Mouse (Mus musculus): Measurements from ENCODE around the gene Ccdc88c. TPM values are rescaled to one million over a fixed set of nuclear protein-coding genes. Genes with fewer than 3 reads are reported as not detected.
"Not testable (repeated sequence)": the region's sequence is repeated elsewhere in the genome, so short reads cannot be mapped to it uniquely, and the experiment has no call there.

Ccdc88c gene
- total RNA-seq, 2 experiments from 2014 or later = 28.4 to 34.7 TPM

DNA sequence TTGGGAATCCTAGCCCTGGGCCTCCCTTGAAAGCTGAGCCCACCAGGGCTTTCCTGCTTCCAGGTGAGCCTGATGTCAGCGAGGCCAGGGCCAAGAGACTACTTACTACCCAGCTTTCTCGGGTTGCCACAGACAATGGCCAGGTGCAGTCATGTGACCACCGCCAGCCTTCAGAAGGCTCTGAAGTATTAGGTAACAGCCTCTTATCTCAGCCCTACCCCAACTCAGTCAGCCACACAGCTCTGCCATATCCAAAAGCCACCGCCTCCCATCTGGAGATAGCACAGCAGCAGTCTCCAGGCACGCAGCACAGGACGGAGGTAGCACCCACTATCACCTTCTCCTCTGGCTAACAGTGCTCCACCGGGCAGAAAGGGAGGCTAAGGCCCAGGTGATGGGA is 3.5 kb downstream of the Ccdc88c start:
- intact Hi-C loops (cut with DNase I) = no loop called here
- Histone ChIP-seq H3K4me3 (peak overlapping the region; percentile 82), H3K27ac (peak overlapping the region; percentile 94)
- TF ChIP-seq CTCF (IDR thresholded peaks at IDR 0.05) = no peak
- DNase-seq = no peak

DNA sequence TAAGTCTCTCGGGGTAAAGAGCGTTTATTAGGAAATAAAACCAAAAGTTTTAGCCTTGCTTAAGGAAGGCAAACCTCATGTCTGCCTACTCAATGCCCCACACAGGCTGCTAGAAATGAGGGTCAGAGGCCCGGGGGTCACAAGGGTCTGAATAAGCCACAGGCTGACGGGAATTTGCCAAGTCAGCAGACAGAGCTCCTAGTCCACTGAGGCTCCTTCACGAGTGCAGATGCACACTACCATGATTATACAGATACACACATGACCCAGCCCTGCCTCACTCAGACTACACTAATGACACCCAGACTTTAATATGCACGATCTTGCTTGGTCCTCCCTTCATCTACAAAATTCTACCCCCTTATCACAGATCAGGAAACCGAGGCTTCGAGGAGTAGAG is 4.0 kb downstream of the Ccdc88c start:
- no peak for DNase-seq
- Histone ChIP-seq H3K4me3 (peak overlapping the region; percentile 82), H3K27ac (no peak overlapping the region; the same call in 1 of the 2 replicates)
- intact Hi-C loops (cut with DNase I) = no loop called here
- TF ChIP-seq CTCF (IDR thresholded peaks at IDR 0.05) = no peak

DNA sequence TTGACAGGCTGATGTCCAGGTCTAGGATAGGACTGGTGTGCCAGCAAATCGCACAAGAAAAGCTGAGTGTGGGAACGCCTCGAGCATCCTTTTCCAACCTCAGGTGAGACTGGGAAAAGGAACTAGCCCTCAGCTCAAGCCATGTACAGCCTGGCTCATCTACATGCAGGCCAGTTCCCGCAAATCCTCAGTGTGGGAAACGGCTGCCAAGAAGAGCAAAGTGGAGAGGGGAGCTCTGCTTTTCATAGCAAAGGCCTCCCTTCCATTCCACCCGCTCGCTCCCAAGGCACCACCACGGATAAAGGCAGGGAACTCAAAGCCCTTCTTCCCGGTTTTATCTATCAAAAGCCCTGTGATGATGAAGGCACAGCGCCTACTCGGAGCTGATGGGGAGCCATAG is 5.7 kb downstream of the Ccdc88c start:
- no peak overlapping the region for H3K27ac ChIP-seq
- H3K4me3 ChIP-seq = no peak overlapping the region
- intact Hi-C loops (cut with DNase I) = no loop called here
- TF ChIP-seq CTCF (IDR thresholded peaks at IDR 0.05) = no peak
- DNase-seq = no peak

DNA sequence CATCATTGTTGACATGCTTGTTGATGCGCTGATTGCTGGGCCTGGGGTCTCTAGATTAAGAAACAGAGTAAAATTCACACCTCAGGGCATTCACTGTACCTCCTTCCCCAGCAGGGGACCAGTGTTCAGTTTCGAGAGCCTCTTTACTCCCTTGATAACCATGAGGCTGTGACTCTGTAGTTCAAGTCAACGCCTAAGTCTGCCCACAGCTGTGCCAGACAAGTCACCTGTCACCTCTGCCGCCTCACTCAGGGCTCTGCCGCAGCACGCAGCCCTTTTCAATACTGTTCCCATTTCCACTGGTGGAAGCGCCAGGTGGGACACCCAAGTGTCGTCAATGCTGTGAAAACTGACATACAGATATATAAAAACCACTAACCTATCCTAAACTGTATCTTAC is 6.5 kb downstream of the Ccdc88c start:
- Histone ChIP-seq H3K4me3 (no peak overlapping the region), H3K27ac (no peak overlapping the region)
- intact Hi-C loops (cut with DNase I) = no loop called here
- no peak for TF ChIP-seq CTCF (IDR thresholded peaks at IDR 0.05)
- no peak for DNase-seq

DNA sequence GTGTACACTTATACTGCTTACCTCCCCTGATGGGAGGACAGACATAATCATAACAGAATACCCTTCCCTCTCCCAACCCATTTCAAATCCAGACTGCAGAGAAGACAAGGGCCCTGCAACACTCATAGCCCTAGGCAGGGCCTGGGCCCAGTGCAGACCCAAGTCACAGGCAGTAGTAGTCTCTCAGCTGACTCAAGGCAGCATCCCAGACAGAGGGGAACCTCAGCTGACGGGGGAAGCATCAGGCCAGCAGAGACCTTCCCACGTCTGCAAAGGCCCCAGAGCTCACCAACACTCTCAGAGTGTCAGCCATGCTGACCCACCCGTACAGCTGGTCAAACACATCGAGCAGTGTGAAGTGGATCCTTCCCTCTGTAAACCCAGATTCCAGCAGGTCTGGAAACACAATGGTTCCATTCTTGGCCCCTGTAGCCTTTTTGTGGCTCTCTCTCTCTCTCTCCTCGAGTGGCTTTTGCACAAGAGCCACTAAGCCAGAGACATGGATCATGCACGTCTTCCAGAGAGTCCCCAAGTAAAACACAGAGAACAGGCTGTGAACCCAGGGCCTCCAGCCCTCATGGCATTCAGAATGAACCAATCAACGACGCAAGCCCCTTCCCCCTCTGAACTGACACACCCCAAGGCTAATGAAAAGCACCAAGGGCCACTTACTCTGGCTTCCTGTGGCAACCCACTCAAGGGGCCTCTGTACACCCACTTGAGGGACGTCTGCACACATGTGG is 7.2 kb downstream of the Ccdc88c start:
- no peak for DNase-seq
- Histone ChIP-seq H3K4me3 (no peak overlapping the region), H3K27ac (no peak overlapping the region)
- TF ChIP-seq CTCF (IDR thresholded peaks at IDR 0.05) = no peak
- intact Hi-C loops (cut with DNase I) = no loop called here

DNA sequence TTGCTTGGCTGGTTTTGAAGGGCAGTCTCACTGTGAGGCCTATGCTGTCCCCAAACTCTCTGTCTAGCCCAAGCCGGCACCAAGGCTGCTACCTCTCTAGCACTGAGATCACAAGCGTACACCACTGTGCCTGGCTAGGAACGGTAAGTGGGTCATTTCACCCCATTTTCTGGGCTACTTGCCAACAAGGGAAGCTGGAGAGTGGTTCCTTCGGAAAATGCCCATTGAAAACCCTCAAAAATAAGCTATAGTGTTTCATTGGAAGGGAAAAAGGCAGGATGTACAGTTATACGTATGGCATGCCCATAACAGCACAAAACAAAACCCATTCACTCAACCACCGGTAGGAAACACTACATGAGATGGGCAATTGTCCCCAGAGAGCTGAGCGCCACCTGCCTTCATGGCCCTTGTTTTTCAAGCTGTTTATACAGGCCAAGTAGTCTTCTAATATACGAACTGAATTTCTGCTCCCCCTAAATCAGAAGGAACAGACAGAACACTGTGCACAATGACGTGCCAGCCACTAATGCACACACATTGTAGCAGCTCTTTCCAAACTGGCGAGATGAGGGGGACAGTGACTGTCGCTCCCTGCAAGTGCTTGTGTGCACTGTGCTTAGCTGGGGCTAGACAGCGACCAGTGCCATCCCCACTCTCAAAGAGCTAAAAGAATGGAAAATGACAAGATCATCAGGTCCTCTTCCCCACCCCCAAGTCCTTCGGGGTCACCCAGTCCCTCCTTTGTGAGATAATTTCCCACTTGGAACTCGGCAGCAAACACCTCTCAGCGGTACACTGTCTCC is 8.4 kb downstream of the Ccdc88c start:
- intact Hi-C loops (cut with DNase I) = no loop called here
- DNase-seq = no peak
- H3K4me3 ChIP-seq = no peak overlapping the region
- H3K27ac ChIP-seq = peak overlapping the region; percentile 78
- no peak for TF ChIP-seq CTCF (IDR thresholded peaks at IDR 0.05)

DNA sequence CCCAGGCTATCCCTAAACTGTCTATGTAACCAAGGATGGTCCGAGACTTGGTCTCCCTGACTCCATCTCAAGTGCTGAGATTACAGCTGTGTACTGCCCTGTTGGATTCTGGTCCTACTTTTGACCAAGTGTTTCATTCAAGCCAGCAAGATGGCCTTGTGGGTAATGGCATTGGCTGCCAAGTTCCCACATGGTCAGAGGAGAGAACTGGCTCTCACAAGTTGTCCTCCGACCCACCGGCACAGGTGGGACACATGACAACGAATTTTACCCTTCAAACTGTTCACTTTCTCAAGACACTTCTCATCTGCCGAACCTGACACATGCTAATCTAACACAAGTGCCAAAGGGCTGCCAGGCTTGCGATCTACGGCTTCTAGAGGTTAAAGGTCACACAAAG is 9.4 kb downstream of the Ccdc88c start:
- H3K27ac ChIP-seq = peak overlapping the region; percentile 78
- peak; percentile 10 for DNase-seq
- no peak for TF ChIP-seq CTCF (IDR thresholded peaks at IDR 0.05)
- intact Hi-C loops (cut with DNase I) = no loop called here
- no peak overlapping the region for H3K4me3 ChIP-seq

DNA sequence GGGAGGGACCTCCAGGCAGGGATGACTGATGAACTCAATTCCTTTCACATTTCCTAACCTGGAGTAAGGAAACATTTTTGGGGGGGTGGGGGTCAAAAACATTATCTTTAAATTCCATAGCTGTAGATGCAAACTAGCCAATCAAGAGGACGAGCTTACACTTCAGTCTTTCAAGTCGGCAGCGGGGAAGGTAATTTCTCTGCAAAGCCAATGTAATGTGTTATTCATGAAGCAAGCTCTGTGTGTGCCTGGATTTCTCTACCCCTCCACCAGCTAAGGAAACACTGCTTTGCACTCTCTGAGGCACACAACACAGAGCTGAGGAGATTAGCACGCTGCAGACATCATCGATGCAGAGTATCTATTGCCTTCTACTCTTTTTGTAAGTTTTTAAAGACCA is 9.8 kb downstream of the Ccdc88c start:
- TF ChIP-seq CTCF (IDR thresholded peaks at IDR 0.05) = no peak
- DNase-seq = peak; percentile 0
- H3K4me3 ChIP-seq = no peak overlapping the region; the same call in 1 of the 2 replicates
- intact Hi-C loops (cut with DNase I) = no loop called here
- peak overlapping the region; percentile 78 for H3K27ac ChIP-seq

DNA sequence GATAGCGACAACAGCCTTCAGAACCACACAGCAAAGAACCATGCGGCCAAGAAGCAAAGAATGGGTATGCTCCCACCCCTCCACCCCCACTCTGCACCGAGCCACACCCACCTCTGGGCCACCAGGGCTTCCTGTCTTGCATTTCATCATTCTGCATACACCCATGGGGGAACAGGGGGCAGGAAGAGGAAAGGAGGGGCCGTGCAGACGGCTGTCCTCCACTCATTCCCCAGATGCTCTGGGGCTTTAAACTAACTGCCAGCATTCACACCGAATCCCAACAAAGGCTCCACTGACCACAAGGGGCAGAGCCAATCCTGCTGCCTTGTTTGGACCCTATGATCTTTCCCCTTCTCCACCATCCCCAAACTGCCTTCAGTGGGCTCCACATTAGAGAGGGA is 10.9 kb downstream of the Ccdc88c start:
- DNase-seq = peak; percentile 56
- peak; percentile 29; the same call in 1 of the 2 replicates for TF ChIP-seq CTCF (IDR thresholded peaks at IDR 0.05)
- intact Hi-C loops (cut with DNase I) = no loop called here
- H3K27ac ChIP-seq = peak overlapping the region; percentile 78
- H3K4me3 ChIP-seq = peak overlapping the region; percentile 45

DNA sequence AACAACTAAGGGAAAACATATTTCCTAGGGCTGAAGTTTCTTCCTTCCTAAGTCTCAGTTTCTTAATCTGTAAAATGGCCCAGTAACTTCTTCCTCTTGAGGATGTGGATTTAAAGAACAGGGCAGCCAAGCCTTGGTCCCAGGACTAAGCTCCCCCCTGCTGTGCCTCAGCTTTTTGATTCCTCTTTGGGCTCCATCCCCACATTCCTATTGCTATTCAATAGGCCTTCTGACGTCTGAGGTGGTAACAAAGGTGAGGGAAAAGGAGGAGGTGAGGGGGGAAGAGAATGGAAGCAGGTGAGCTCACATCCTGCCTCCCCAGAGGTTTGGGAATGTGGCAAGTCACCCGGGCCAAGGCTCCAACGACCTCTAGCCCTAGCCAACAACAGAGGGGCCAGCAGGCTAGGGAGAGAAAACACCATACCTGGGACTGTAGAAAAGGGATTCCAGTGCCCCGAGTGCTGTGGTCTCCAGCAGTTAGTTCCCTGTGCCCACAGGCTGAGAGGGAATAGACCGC is 12.4 kb downstream of the Ccdc88c start:
- H3K4me3 ChIP-seq = no peak overlapping the region
- peak; percentile 8 for DNase-seq
- peak overlapping the region; percentile 78 for H3K27ac ChIP-seq
- intact Hi-C loops (cut with DNase I) = no loop called here
- no peak for TF ChIP-seq CTCF (IDR thresholded peaks at IDR 0.05)

DNA sequence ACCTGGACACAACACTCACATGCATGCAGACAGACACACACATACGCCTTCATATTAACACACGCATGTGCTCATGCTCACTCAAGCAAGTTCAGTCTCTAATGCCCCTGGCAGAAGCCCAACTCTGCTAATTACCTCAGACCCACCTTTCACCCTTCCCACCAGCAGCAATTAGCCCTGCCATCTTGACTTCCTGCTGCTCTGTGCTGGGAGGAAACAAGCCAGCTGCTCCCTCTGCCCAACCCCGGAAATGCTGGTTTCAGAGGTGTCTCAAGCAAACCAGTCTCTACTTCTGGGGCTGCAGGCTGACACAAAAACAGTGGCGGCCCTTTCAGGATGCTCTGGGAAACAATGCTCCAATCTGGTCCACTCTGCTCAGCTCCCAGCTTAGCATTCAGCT is 12.9 kb downstream of the Ccdc88c start:
- TF ChIP-seq CTCF (IDR thresholded peaks at IDR 0.05) = no peak
- peak; percentile 25 for DNase-seq
- intact Hi-C loops (cut with DNase I) = no loop called here

DNA sequence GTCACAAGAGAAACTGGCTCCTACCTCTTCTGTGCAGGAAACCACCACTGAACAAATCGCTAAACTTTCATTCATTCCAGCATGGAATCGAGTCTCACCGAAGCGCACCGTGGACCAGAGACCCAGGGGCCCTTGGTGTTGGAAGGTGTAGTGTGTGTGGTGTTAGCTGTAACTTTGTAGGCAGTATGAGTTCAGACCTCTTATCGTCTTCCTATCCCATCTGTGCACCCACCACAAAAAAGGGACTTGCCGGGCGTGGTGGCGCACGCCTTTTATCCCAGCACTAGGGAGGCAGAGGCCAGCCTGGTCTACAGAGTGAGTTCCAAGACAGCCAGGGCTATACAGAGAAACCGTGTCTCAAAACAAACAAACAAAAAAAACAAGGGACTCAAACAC is 13.7 kb downstream of the Ccdc88c start:
- Histone ChIP-seq H3K4me3 (no peak overlapping the region), H3K27ac (peak overlapping the region; percentile 78)
- peak; percentile 12 for DNase-seq
- intact Hi-C loops (cut with DNase I) = no loop called here
- no peak for TF ChIP-seq CTCF (IDR thresholded peaks at IDR 0.05)

More for the DNA sequence above, 12.9 kb downstream of the Ccdc88c start:
- peak overlapping the region; percentile 78 for H3K27ac ChIP-seq
- H3K4me3 ChIP-seq = no peak overlapping the region

DNA sequence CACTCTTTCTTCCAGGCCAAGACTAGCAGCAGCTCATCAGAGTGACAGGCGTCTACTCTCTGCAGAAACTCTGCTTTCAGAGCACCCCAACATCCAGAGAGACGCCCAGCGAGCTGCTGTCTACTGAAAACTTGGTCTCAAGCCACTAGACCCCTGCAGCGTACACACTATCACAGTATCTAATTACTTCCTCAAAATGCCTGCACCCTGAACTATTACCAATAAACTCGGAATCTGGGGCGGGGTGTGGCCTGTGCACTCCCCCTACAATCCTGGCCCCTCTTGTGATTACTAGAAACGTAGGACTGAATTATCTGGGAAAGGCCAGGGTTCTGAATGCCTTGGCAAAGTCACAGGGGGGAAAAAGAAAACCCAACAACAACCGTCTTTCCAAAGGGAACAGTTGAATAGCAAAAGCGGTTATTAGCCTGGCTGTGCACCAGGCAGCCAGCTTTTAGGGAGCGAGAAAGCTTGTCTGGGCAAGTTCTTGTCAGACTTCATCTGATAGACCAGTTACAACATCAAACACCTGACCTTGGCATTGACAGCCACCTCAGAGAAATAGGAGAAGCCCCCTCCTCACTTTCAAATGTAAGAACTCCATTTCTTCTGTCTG is 14.2 kb downstream of the Ccdc88c start:
- DNase-seq = peak; percentile 16
- Histone ChIP-seq H3K27ac (peak overlapping the region; percentile 78), H3K4me3 (no peak overlapping the region)
- intact Hi-C loops (cut with DNase I) = no loop called here
- TF ChIP-seq CTCF (IDR thresholded peaks at IDR 0.05) = no peak

DNA sequence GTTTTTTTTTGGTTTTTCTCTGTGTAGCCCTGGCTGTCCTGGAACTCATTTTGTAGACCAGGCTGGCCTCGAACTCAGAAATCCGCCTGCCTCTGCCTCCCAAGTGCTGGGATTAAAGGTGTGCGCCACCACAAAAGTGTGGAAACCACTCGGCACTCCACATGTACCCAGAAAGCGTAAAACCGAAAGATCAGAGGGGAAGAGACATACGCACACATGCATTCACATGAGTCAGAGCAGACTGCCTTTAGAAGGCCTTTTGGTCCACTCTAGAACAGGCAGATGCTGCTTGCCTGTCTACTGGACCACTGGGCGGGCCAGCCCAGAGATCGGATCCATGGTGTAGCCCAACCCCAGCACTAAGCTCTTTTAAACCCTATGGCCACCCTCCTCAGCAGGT is 15.2 kb downstream of the Ccdc88c start:
- peak overlapping the region; percentile 78 for H3K27ac ChIP-seq
- intact Hi-C loops (cut with DNase I); DNase-seq: not testable (repeated sequence)

More for the DNA sequence above, 15.2 kb downstream of the Ccdc88c start:
- H3K4me3 ChIP-seq = not testable (repeated sequence)
